Mouse (Mus musculus) stomach, postnatal 0 days (tissue): ENCODE measurements at regions not wholly inside any gene's neighbourhood (a gene's known extent, or its start where the extent isn't known, plus 50 kb on each side); places are given as distances from the start of the nearest gene placed in this dataset.

Experiments used
- CTCF ChIP-seq: IDR thresholded peaks from 2 replicates; pipeline ENCODE4 v1.5.1; 2016; ENCODE audit warnings: antibody characterized with exemption, low read depth, mild to moderate bottlenecking, moderate library complexity
- EP300 ChIP-seq: optimal IDR thresholded peaks from 2 replicates; pipeline ENCODE3; 2016; ENCODE audit warnings: antibody characterized with exemption

- TF ChIP-seq EP300 (no peak), CTCF (no peak)
These were observed 50.8 kb upstream of the Elmo1 start for GRCm38 (mm10) chr13:20039590-20039989.
